Mouse (Mus musculus) heart, embryonic 15.5 days (tissue): Measurements from ENCODE around the gene Gm47985. TPM values are rescaled to one million over a fixed set of nuclear protein-coding genes. Genes with fewer than 3 reads are reported as not detected.
"Not testable (repeated sequence)": the region's sequence is repeated elsewhere in the genome, so short reads cannot be mapped to it uniquely, and the experiment has no call there.

Experiments used
- ATAC-seq: fragments of 200-750 bp; cut with Nextera tagmentation; replicated peaks from 2 replicates; pipeline ENCODE4 v1.8.0; 2017; ENCODE audit warnings: low read depth, moderate TSS enrichment; ENCODE audit not compliant: insufficient number of reproducible peaks, insufficient read depth, low FRiP score
- H3K27ac ChIP-seq: fragments of 300-500 bp; sonication (generic); 2 replicates; pipeline ENCODE4 v1.5.1; 2015; ENCODE audit warnings: mild to moderate bottlenecking, inconsistent platforms
- H3K27me3 ChIP-seq: fragments of 300-500 bp; sonication (generic); 2 replicates; pipeline ENCODE4 v1.6.1; 2015; ENCODE audit warnings: inconsistent platforms
- H3K36me3 ChIP-seq: fragments of 300-500 bp; sonication (generic); 2 replicates; pipeline ENCODE4 v1.6.1; 2015; ENCODE audit warnings: mild to moderate bottlenecking, inconsistent platforms
- H3K4me1 ChIP-seq: fragments of 300-500 bp; sonication (generic); replicated peaks from 2 replicates; pipeline ENCODE4 v1.6.1; 2015; ENCODE audit warnings: inconsistent platforms
- H3K4me2 ChIP-seq: fragments of 300-500 bp; sonication (generic); 2 replicates; pipeline ENCODE4 v1.6.1; 2015; ENCODE audit warnings: inconsistent platforms, mild to moderate bottlenecking, moderate library complexity
- H3K4me3 ChIP-seq: fragments of 300-500 bp; sonication (generic); 2 replicates; pipeline ENCODE4 v1.5.1; 2015; ENCODE audit warnings: mild to moderate bottlenecking, inconsistent platforms
- H3K9ac ChIP-seq: fragments of 300-500 bp; sonication (generic); 2 replicates; pipeline ENCODE4 v1.6.1; 2015; ENCODE audit warnings: mild to moderate bottlenecking, inconsistent platforms
- H3K9me3 ChIP-seq: fragments of 300-500 bp; sonication (generic); replicated peaks from 2 replicates; pipeline ENCODE4 v1.6.1; 2016; ENCODE audit warnings: inconsistent platforms
- WGBS: fragments of 180-500 bp; shearing (Covaris S2); methylation state at CpG from one replicate; pipeline ENCODE4 v1.1.7; 2015; ENCODE audit warnings: mixed read lengths; 5-methylcytosine and 5-hydroxymethylcytosine counted together
- polyA plus RNA-seq: library from polyadenylated mRNA; unstranded; fragments of >200 nt; fragmentation: Nextera tagmentation; extraction: Ambion mirVana; gene quantifications from 2 replicates; pipeline ENCODE4 v1.2.1, GENCODE M21; 2015

Gene Gm47985
- polyA plus RNA-seq, 1 experiment from 2014 or later = 0.09 TPM

DNA sequence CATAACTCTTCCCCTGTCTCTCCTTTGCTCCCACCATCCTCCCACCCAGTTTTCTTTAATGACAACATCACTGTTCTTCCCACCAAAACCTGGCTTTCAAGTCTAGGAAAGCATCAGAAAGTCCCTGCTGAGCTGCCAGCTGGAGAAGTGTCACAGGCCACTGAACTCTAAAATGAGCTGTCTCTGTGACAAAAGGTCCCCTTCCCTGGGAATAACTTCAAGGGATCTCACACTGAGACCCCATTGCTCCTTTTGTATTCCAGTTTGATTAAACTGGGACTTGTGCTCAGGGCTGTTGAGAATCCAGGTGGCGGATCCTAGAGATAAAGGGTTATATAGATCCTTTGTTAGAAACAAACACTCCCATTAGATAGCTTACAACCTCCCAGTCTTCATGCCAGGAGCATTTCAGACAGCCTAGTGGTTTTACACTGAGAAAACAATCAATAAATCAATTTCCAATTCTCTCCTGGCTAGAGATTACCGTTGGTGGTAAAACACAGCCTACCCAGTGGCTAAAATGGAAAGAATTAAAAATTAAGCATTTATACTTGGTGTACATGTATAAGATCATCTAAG, 3.7 kb upstream of the Gm47985 start:
- Histone ChIP-seq H3K36me3 (no peaks in the 10 kb centered on the region), H3K9me3 (no peaks in the 10 kb centered on the region), H3K27me3 (no peaks in the 10 kb centered on the region), H3K4me3 (no peak overlapping the region), H3K27ac (no peak overlapping the region), H3K4me1 (peaks cover 2% of the 10 kb centered on the region; the same call in 1 of the 2 replicates), H3K9ac (no peak overlapping the region), H3K4me2 (no peak overlapping the region)
- no peak for ATAC-seq
- 72% methylated on average over 2 of the region's 2 CpGs for WGBS

DNA sequence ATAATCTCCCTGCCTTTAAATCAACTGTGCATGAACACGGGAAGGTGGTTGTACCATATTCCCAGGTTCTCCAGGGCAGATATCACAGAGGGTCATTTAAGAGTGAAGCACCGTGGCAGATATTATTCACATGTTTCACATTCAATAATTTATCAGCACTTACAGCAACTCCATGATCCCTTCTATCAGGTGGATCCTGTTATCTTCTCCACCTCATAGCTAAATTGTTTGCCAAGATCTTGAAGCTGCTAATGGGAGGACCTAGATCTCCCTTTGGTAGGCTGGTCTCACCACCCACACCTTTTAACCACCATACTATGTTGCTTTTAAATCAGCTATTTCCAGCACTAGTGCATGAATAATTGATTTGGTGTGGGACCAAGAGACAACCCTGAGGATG, 2.2 kb upstream of the Gm47985 start:
- Histone ChIP-seq H3K36me3 (no peaks in the 10 kb centered on the region), H3K27me3 (no peaks in the 10 kb centered on the region), H3K9me3 (no peaks in the 10 kb centered on the region), H3K4me2 (no peak overlapping the region), H3K9ac (no peak overlapping the region), H3K4me1 (peaks cover 2% of the 10 kb centered on the region; the same call in 1 of the 2 replicates), H3K4me3 (no peak overlapping the region), H3K27ac (no peak overlapping the region)
- no peak for ATAC-seq
- WGBS = 83% methylated on average over 2 of the region's 2 CpGs

DNA sequence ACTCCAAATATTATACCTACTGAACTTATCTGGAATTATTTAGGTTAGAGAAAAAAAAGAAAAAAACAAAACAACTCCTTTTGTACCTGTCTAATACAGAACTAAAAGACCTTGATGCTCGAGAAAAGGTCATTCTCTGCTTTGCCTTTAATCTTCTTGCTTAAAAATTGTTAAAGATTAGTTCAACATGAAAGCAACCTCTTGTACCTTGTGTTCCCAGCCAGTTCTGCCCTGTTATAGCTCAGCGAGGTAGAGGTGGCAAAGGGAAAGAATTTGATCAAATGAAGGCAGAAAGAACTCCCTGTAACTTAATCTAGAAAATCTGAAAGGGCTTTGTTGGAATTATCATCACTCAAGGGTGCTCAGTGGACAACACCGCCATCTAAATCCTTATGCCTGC, 3.8 kb downstream of the Gm47985 start:
- H3K9ac ChIP-seq, H3K36me3 ChIP-seq, H3K4me1 ChIP-seq, H3K27me3 ChIP-seq, ATAC-seq, H3K4me2 ChIP-seq, H3K4me3 ChIP-seq, H3K9me3 ChIP-seq, H3K27ac ChIP-seq: not testable (repeated sequence)
- WGBS = 72% methylated on average over 3 of the region's 3 CpGs

DNA sequence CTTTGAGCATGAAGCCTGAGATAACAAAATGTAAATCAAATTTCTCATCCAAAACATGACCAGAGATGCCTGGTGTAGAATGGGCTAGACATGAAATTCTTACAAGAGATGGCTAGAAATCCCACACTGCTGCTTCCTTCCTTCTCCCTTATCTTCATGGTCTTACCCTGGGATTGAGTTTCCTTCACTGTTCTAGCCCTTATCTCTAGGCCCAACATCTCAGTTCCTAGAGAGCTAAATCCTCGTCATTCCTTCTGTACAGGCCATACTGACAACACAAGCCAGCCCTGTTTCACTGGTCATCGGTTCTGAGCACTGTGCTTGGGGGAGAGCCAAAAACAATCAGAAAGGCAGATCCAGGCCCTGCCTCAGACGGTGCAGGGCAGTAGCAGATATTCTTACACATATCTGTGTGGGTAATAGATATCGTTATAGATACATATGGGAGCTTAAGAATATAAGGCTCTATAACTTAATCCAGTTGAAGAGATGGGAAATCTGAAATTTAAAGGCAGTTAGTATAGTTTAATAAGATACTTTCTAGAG, 4.6 kb downstream of the Gm47985 start:
- not testable (repeated sequence) for H3K36me3 ChIP-seq, H3K9ac ChIP-seq, H3K4me1 ChIP-seq, H3K27me3 ChIP-seq, H3K4me3 ChIP-seq, H3K9me3 ChIP-seq, ATAC-seq, H3K27ac ChIP-seq, H3K4me2 ChIP-seq
- WGBS = 52% methylated on average over 4 of the region's 4 CpGs

DNA sequence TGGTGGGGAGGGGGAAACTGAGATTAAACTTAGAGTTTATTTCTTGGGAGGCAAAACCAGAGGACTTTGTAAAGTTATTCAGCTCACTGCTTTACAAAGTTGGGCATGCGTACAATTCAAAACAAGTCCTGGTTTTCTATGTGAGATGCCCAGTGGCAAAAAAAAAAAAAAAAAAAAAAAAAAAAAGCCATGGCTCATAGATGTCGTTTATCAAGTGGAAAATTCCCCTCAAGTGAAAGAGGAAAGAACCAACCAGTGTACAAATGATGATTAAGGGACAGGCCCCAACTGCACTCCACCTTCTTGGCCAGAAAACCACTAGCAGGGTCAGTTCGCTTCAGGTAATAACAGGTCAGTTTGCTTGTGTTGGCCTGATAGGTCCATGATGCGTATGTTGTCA, 6.1 kb downstream of the Gm47985 start:
- 79% methylated on average over 4 of the region's 4 CpGs for WGBS
- no peak overlapping the region for H3K9ac ChIP-seq
- no peak overlapping the region for H3K27ac ChIP-seq
- H3K4me1 ChIP-seq = no peaks in the 10 kb centered on the region
- no peaks in the 10 kb centered on the region for H3K36me3 ChIP-seq
- H3K4me2 ChIP-seq = no peak overlapping the region
- H3K4me3 ChIP-seq = no peak overlapping the region
- ATAC-seq = no peak
- no peaks in the 10 kb centered on the region for H3K9me3 ChIP-seq
- H3K27me3 ChIP-seq = no peaks in the 10 kb centered on the region

DNA sequence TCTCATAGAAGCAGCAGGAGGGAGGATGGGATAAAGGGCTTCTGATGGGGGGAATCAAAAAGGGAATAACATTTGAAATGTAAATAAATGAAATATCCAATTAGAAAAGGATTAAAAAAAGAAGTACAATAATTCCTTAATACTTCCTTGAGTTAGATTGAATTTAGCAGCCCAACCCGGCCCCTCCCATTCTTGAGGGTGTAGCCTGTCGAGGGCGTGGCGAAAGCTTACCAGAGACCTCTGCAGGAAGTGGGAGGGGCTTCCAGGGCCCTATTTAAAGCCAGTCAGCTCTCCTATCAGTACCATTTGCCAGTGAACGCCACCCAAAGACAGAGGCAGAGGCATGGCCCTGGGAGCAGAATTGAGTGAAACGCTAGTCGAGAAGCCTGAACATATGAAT, 9.7 kb downstream of the Gm47985 start, which contains the start of gene Gm8947:
Gene Gm8947 (plus strand): TSS at position 302 of the 400 bp plus-strand sequence.
- H3K4me1 ChIP-seq, H3K9me3 ChIP-seq, H3K4me2 ChIP-seq, H3K27ac ChIP-seq, H3K36me3 ChIP-seq, H3K27me3 ChIP-seq, ATAC-seq, H3K9ac ChIP-seq, H3K4me3 ChIP-seq: not testable (repeated sequence)
- 86% methylated on average over 1 of the region's 7 CpGs for WGBS

DNA sequence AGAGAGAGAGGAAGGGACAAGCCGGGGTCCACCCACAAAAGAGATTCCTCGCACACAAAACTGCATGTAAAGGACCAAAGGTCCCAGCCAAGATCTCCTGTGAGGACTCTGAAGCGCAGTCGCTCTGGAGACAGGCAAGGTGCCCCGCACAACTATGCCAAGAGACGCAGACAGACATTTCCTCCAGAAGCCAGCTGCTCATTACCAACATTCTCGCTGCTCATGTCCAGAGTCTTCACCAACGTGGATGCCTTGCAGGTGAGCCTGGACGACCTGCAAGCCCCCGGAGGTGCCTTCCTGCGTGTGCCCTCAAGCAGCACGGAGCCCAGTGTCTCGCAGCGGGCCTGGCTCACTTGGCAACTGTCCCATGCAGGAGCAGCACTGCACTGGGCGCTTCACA, 10.4 kb downstream of the Gm47985 start:
- H3K4me3 ChIP-seq, H3K4me1 ChIP-seq, H3K27ac ChIP-seq, H3K9me3 ChIP-seq, H3K27me3 ChIP-seq, H3K9ac ChIP-seq, H3K36me3 ChIP-seq, ATAC-seq, H3K4me2 ChIP-seq: not testable (repeated sequence)
- 89% methylated on average over 15 of the region's 15 CpGs for WGBS

DNA sequence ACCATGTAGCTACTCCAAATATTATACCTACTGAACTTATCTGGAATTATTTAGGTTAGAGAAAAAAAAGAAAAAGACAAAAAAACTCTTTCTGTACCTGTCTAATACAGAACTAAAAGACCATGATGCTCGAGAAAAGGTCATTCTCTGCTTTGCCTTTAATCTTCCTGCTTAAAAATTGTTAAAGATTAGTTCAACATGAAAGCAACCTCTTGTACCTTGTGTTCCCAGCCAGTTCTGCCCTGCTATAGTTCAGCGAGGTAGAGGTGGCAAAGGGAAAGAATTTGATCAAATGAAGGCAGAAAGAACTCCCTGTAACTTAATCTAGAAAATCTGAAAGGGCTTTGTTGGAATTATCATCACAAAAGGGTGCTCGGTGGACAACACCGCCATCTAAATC, 13.6 kb downstream of the Gm47985 start:
- not testable (repeated sequence) for H3K4me2 ChIP-seq, H3K9me3 ChIP-seq, H3K27me3 ChIP-seq, H3K36me3 ChIP-seq, ATAC-seq, H3K9ac ChIP-seq, H3K4me1 ChIP-seq, H3K4me3 ChIP-seq, H3K27ac ChIP-seq
- WGBS = 76% methylated on average over 4 of the region's 4 CpGs

DNA sequence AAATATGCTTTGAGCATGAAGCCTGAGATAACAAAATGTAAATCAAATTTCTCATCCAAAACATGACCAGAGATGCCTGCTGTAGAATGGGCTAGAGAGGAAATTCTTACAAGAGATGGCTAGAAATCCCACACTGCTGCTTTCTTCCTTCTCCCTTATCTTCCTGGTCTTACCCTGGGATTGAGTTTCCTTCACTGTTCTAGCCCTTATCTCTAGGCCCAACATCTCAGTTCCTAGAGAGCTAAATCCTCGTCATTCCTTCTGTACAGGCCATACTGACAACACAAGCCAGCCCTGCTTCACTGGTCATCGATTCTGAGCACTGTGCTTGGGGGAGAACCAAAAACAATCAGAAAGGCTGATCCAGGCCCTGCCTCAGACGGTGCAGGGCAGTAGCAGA, 14.4 kb downstream of the Gm47985 start:
- not testable (repeated sequence) for H3K9me3 ChIP-seq, H3K9ac ChIP-seq, ATAC-seq, H3K4me3 ChIP-seq, H3K4me1 ChIP-seq, H3K36me3 ChIP-seq, H3K27me3 ChIP-seq, H3K4me2 ChIP-seq, H3K27ac ChIP-seq
- whole genome bisulfite sequencing = 51% methylated on average over 3 of the region's 3 CpGs

DNA sequence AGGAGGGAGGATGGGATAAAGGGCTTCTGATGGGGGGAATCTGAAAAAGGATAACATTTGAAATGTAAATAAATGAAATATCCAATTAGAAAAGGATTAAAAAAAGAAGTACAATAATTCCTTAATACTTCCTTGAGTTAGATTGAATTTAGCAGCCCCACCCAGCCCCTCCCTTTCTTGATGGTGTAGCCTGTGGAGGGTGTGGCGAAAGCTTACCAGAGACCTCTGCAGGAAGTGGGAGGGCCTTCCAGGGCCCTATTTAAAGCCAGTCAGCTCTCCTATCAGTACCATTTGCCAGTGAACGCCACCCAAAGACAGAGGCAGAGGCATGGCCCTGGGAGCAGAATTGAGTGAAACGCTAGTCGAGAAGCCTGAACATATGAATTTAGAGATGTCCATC, 15.8 kb downstream of the Gm47985 start, which contains the start of gene Gm47995:
Gene Gm47995 (plus strand): TSS at position 329 of the 400 bp plus-strand sequence.
- WGBS = 73% methylated on average over 3 of the region's 4 CpGs
- not testable (repeated sequence) for H3K27ac ChIP-seq

DNA sequence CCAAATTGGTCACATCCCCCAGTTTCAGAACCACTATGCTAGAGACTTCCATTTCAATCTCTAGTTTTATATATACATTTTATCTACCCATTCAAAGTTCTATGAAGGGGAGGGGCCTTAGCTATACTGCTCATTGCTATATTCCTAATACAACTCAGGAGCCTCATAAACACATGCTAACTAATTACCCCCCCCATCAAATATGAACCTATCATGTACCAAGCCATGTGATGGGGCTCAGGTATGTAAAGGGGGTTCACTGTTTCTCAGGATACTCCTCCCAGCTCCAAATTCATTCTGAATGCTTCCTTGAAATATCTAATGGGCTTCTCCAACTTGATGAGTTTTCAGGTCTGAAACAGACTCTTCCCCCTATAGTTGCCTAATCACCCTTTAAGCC, 18.3 kb downstream of the Gm47985 start:
- not testable (repeated sequence) for H3K36me3 ChIP-seq, H3K9ac ChIP-seq, ATAC-seq, H3K27ac ChIP-seq, H3K4me1 ChIP-seq, H3K4me2 ChIP-seq, H3K9me3 ChIP-seq, H3K4me3 ChIP-seq, H3K27me3 ChIP-seq

More for the DNA sequence above, 15.8 kb downstream of the Gm47985 start, which contains the start of gene Gm47995:
- H3K9ac ChIP-seq, H3K4me3 ChIP-seq, ATAC-seq, H3K27me3 ChIP-seq, H3K36me3 ChIP-seq, H3K4me1 ChIP-seq, H3K9me3 ChIP-seq, H3K4me2 ChIP-seq: not testable (repeated sequence)

DNA sequence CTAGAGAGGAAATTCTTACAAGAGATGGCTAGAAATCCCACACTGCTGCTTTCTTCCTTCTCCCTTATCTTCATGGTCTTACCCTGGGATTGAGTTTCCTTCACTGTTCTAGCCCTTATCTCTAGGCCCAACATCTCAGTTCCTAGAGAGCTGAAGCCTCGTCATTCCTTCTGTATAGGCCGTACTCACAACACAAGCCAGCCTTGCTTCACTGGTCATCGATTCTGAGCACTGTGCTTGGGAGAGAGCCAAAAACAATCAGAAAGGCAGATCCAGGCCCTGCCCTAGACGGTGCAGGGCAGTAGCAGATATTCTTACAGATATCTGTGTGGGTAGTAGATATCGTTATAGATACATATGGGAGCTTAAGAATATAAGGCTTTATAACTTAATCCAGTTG, 20.4 kb downstream of the Gm47985 start:
- not testable (repeated sequence) for ATAC-seq, H3K9ac ChIP-seq, H3K4me1 ChIP-seq, H3K4me3 ChIP-seq, H3K4me2 ChIP-seq, H3K27me3 ChIP-seq, H3K27ac ChIP-seq, H3K36me3 ChIP-seq, H3K9me3 ChIP-seq
- WGBS = 42% methylated on average over 3 of the region's 5 CpGs
